Mouse (Mus musculus): ENCODE data around the gene Mgat5.

Gene Mgat5

DNA sequence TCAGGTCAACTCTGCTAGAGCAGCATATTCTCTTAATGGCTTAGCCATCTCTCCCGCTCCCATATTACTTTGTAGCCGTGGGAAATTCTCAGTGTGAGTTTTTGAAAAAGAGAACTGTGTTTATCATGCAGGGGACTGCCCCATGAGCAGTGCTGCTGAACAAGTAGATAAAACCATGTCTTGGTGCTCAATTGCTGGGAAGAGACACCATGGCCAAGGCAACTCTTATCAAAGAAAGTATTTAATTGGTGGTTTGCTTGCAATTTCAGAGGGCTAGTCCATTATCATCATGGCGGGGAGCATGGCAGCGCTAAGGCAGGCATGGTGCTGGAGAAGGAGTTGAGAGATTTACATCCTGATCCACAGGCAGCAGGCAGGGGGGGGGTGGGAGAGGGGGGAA, 54.9 kb downstream of the Mgat5 start:
- no peak for DNase-seq (ENCODE audit: low spot score)

- DNase-seq (ENCODE audit: low spot score) = no peak
Measured at GRCm38 (mm10) chr1:127260969-127261368, 56.2 kb downstream of the Mgat5 start.

GRCm38 (mm10) chr1:127262170-127262837, 57.5 kb downstream of the Mgat5 start:
- no peak for DNase-seq (ENCODE audit: low spot score)

- no peak for DNase-seq (ENCODE audit: low spot score)
Measured at GRCm38 (mm10) chr1:127267985-127268384, 63.2 kb downstream of the Mgat5 start.

GRCm38 (mm10) chr1:127269343-127269742, 64.5 kb downstream of the Mgat5 start:
- DNase-seq (ENCODE audit: low spot score) = no peak

DNA sequence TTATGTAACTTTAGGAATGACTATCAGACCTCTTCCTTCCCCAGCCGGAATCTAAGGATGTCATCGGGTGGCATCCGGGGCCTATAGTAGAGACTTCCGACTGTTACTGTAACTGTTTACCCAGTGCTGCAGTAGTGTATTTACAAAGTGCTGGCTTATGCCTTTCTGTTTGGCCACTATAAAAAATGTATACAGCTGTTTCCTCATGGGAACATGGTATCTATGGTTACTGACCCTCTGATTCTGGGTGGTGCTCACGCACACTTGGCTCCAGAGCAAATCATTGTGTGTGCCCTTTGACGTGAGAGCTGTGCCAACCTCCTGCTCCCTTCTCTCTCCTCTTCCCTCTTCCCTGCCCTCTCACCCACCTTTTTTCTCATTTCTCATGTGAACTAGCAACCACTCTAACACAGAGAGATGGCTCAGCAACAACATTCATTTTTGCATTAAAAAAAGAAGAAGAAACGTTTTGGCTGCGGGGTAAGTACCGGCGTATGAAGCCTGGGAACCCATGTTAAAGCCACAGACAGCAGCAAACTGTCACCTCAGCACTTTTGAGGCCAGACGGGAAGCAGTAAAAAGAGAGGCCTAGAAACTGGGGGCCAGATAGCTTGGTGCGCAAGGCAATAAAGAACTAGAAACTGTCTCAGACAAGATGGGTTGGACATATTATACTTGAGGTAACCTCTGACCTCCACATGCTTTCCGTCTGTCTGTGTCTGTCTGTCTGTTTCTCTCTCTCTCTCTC, 65.6 kb downstream of the Mgat5 start:
- no peak for DNase-seq (ENCODE audit: low spot score)

DNA sequence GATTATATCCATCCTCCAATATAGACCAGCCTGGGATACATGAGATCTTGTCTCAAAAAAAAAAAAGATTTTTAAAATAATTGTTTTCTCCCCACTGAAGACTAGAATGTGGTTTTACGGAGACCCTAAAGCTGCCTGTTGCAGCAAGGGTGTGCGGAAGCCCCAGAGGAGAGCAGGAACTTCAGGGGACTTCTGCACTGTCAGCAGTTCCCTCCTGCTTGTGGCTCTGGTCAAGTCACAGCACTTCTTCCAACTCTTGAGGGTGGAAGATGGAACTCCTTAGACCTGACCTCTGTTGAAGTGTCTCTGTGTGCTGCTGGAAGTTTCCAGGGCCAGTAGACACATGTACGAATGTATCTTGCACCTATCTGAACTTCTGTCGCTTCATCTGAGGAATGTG, 66.3 kb downstream of the Mgat5 start:
- DNase-seq (ENCODE audit: low spot score) = no peak

DNA sequence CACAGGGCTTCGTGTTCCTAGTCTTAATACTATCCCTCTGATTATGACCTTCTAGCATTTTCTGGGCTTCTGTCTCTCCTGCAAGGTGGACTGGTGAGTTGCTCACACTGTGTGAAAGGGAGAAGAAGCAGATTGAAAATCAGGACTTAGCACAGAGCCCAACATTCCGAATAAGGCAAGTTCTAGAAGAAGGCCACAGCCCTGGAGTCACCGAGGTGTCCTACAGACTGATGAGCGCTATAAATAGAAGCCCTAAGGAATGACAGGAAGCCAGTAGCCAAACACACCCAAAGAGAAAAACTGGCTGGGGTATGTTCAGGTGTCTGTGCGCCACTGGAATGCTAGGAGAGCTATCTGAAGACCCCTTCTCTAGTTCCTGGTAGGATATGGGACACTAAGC, 68.5 kb downstream of the Mgat5 start:
- DNase-seq (ENCODE audit: low spot score) = no peak

DNA sequence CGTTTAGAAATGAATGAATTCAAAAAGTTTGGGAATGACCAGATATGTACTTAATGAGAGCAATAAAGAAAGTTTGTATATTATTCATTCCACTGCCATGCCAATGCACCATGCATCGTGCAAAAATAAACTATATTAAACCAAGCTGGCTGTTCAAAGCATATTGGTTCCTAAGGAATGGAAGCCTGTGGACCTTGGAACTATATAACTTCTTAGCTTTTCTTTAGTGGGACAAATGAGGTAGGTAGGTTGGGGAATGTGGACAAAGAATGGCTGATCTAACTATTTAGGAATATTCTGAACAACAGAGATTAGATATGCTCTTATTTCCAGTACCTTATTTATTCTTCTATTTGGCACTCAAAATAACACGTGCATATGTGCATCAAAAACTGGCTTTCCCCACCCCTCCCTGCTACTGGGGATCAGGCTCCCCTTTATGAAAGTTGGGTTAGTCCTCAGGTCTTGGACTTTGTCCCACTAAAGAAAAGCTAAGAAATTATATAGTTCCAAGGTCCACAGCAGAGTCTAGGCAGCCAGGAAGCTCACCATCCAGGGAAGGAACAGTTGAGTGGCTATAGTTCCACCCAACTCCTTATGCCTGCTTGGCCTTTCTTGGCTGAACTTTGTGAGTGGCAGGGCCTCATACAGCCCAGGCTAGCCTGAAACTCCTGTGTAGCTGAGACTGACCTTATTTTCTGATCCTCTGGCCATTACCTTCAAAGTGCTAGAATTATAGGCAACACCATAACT, 70.9 kb downstream of the Mgat5 start:
- DNase-seq (ENCODE audit: low spot score) = no peak

DNA sequence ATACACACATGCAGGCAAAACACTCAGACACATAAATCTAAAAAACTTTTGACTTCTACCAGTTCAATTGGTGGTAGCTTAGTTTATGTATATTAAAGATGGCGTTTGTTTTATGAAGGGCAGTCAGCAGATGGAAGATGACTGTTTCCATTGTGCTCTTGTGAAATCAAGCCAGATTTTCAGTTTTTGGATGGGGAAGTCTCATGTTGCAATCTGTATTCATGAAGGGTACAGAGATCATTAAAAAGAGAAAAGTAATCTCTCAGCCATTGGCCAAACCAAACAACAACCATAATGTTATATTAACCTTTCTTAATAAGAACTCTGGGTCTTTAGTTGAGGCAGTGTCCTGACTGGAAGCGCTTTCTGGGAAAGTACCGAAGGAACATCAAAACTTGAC, 73.3 kb downstream of the Mgat5 start:
- DNase-seq (ENCODE audit: low spot score) = no peak

- no peak for DNase-seq (ENCODE audit: low spot score)
Measured at GRCm38 (mm10) chr1:127280256-127280655, 75.4 kb downstream of the Mgat5 start.

DNA sequence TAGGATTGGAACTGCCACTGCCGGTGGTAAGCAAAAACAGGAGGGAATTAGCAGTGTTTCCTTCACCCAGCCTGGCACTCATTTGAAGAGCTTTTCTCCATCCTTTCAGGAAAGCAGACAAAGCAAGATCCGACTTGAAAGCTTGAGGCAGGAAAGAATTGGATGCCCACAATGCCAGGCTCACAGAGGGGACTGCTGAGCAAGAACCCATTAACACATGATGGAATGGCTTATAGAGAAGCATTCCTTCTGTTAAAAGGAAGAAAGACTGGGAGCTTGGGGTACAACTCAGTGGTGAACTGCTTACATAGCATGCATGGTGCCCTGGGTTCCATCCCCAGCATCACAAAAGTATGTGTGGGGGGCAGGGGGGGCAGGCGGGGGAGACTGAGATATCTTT, 80.2 kb downstream of the Mgat5 start:
- DNase-seq (ENCODE audit: low spot score) = no peak

DNA sequence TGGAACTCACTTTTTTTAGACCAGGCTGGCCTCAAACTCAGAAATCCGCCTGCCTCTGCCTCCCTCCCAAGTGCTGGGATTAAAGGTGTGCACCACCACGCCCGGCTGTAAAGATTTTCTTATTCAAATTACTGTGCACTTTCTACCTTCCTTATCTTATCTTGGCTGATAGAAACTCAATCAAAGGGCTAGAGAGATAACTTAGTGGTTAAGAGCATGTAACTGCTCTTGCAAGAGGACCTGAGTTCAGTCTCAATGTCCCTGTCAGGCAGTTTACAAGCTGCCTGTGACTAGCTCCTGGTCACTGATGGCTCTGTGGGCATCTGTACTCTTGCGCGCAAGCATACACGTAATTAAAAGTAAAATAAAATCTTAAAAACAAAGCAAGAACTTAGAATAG, 82.7 kb downstream of the Mgat5 start:
- no peak for DNase-seq (ENCODE audit: low spot score)

DNA sequence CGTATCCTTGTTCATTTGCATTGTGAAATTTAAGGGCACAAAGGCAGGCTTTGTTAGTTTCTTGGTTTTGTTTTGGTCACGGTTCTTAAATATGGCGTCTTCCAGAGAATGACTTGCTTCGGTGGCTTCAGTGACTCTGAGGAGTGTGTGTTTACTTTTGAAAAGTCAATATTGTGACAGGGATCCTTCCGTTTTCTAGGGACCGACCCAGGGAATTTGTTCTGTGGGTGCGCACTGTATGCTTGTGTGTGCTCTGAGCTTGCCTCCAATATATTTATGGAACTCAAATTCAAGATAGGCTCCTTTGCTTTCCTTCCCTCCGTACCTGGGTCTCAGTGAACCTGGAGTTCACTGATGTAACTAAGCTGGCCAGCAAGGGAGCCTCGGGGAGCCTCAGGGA, 86.1 kb downstream of the Mgat5 start:
- no peak for DNase-seq (ENCODE audit: low spot score)

- DNase-seq (ENCODE audit: low spot score) = no peak
Measured at GRCm38 (mm10) chr1:127291721-127292120, 86.9 kb downstream of the Mgat5 start.

GRCm38 (mm10) chr1:127293286-127293685, 88.5 kb downstream of the Mgat5 start:
- DNase-seq (ENCODE audit: low spot score) = no peak

GRCm38 (mm10) chr1:127296815-127297214, 92.0 kb downstream of the Mgat5 start:
- no peak for DNase-seq (ENCODE audit: low spot score)

DNA sequence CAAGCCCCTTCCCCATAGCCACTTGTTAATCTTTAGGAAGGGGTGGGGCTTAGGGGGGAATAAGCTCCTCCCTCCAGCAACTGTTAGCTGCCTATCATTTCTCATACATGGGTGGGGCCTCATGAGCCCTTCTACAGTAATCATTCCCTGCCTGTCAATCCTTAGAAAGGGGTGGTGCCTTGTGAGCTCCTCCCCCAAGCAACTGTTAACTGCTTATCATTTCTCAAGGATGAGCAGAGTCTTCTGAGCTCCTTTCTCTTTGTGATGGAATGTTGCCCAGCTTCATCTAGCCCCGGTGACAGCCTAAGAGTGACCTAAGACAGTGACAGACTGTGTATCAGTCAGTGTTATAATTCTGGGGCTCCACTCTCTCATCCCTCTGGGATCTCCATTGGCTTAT, 95.0 kb downstream of the Mgat5 start:
- DNase-seq (ENCODE audit: low spot score) = no peak

- no peak for DNase-seq (ENCODE audit: low spot score)
Measured at GRCm38 (mm10) chr1:127301038-127301437, 96.2 kb downstream of the Mgat5 start.

GRCm38 (mm10) chr1:127302620-127303019, 97.8 kb downstream of the Mgat5 start:
- DNase-seq (ENCODE audit: low spot score) = no peak

DNA sequence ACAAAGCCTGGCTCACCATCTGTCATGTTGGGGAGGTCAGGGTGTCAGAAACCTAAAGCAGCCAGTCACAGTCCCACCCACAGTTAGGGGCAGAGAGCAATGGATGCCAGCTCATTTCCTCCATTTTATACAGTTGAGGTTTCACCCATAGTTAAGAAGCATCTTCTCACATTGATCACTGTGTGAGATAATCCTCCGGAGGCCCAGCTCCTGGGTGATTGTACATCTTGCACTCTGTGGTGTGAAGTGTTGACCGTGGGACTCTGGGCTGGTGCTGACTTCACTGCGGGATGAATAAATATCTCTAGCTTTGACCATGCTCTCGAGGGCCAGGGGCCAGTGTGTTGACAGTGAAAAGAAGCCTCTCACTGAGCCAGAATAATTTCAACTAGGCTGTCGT, 99.0 kb downstream of the Mgat5 start:
- no peak for DNase-seq (ENCODE audit: low spot score)

GRCm38 (mm10) chr1:127304281-127304680, 99.5 kb downstream of the Mgat5 start:
- DNase-seq (ENCODE audit: low spot score) = no peak

GRCm38 (mm10) chr1:127305582-127305981, 100.8 kb downstream of the Mgat5 start:
- no peak for DNase-seq (ENCODE audit: low spot score)

Measured in urinary bladder, postnatal 14 days (tissue).